Mouse (Mus musculus): ENCODE results near the gene Smim7.

Smim7 gene

DNA sequence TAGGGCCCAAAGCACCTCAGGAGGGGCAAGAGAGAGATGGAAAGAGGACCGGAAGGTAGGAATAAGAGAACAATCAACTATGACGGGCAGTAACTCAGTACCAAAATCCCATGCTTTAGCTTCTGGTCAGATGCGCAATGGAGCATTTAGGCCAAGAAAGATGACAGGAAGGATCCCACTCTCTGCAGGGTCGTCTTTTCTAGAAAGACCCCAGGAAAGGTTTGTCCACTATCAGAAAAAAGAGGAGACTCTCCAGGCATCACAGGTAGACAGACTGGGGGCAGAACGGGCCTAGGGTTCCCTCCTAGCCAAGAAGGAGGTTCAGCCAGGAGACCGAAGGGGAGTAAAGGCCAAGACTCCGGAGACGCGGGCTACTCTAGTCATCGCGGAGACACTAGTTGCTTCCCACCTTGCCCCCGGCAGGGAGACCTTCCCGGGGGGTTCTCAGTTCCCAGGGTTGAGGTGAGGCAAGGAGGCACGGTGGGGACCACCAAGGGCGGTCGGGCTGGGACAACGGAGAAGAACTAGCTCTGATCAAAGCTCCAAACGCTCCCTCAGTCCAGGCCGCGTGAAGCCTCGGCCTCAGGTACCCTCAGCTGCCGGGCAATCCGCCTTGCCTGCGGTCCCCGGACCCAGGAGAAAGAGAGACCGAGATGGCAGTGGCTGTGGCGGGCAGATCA lies 23.6 kb downstream of the Smim7 start:
- no peak for DNase-seq

DNA sequence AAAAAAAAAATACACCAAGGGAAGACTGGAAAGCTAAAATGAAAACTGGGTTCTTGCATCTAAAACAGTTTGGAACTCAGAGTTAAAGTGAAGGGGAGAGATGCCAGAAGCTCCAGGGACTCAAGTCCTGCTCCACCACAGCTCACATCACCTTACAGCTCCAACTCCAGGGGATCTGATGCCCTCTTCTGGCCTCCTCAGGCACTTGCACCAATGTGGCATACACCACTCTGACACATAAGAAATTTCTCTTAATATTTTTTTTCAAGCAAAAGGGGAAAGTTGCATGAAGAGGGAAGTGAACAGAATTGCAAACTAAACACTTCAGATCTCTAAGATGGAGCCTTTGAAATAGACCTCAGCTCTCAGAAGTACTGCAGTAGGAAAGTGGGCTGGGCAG lies 31.7 kb downstream of the Smim7 start:
- DNase-seq, result peak; percentile 27

DNA sequence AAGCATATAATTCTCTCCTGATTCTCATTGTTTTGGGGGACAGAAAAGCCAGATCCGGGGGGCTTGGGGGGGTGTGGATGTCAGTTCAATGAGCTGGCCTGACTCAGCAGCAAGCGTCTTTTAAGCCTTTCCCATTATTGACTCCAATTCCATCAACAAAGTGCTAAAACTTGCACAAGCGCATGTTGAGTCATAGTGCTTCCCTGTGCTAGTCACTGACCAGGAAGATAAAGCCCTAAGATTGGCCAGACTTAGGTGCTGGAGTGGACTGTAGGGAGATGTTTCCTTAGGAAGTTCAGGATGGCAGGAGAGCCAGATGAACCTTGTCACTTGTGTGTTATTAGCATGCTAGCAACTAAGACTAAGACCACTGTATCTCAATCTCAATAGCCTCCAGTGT lies 36.0 kb downstream of the Smim7 start:
- no peak for DNase-seq

DNA sequence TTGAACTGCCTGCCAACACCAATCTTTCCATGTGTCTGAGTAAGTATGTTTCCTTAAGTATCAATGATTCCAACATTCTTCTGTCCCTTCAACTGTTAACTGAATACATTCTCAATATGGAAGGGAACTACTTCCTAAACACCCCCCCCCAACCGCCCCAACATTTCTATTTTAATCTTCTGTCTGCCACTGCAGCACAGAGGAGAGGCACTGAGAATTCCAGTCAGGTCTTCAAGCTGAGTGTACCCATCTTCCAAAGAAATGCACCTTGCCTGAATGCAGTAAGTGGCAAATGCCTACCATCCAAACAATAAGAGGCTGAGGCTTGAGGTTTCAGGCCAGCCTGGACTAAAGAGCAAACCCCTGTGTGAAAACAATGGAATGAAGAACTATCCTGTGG lies 38.8 kb downstream of the Smim7 start:
- DNase-seq, result no peak

DNA sequence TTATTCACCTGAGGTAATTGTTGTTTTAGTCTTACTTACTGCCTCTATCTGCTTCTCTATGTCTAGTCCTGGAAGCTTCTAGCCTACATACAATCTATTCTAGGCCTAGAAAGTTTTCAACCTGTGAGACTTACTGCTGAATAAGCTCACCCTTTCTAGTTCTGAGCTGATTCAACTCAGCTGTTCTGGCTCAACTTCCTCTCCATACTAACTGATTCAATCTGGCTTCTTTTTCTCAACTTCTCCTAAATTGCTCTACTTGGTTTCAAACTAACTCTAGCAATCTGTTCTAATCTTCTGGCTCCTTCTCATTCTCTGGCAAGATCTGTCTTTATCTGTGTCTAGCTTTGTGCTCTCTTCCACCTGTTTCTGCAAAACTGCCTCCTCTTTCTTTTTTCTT lies 49.0 kb downstream of the Smim7 start:
- no peak for DNase-seq

DNA sequence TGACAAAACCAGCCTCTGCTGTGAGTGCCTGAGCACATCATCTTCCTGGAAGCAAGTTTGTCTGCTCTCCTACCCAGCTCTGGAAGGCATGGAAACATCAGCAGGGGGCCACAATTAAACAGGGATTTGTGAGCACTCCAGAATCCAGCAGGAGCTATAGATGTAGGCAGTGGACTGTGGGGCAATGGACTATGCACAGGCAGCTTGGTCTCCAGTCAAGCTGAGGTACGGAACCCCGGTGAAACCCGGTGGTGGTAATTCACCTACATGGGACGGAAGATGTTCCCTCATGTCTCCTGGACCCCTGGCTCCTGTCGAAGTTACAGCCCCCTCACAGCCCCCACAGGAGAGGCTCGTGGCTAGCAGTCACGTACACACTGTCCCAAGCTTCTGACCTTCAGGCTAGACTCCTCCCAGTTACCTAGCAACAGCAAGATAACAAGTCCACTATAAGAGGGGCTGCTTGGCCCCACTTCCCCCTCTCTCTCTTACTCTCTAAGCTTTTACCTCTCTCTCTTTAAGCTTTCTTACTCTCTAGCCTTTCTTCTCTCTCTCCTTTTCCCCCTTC lies 53.4 kb downstream of the Smim7 start:
- no peak for DNase-seq
